Mouse (Mus musculus): Measurements from ENCODE around the gene Rpgrip1l.

DNA sequence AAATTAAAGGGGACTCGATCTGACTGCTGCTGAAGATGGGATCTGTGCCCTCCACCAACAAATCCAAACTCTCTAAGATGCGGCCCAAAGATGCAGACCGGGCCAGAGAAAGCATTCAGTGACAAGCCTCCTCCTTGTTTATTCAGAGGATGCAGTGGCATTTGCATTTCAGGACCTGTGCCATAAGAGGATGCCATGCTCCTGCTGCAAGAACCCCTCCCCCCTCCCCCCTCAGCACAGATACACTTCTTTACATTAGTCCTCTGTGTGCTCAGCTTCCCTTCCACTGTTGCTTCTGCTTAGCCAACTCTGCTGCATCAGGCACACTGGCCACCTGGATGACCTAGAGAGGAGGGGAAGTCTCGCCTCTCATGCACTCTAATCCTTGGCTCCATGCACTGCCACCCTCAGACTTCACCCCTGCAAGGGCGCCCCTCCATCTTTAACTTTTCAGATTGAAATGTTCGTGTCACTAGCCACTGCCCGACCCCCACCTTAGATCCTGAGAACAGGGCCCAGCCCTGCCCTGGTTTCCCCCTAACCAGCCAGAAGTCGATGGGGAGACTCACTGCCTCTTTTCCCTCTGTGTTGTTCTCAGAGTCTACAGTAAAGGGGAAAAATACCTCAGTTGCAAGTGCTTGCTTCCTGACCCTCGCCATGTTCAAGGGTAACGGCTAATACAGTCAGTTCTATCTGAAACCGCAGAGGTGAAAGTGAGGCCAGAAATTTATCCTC, 14.6 kb upstream of the Rpgrip1l start:
- no peak for TF ChIP-seq GATA1 (IDR thresholded peaks at IDR 0.05; ENCODE audit: borderline replicate concordance, low read length)
- TF ChIP-seq FLI1 (IDR thresholded peaks at IDR 0.05; ENCODE audit: low read length): no peak
